Mouse (Mus musculus) cerebellum, adult 9-10 months (tissue): ENCODE data around the gene Pgk1.
A peak's percentile ranks its signal among the peaks of the same experiment; 100 is the strongest.

Source experiments
- DNase-seq: peaks from one replicate; pipeline ENCODE4 v3.0.0; 2022

Pgk1 gene

GRCm38 (mm10) chrX:106219171-106220032 lies 32.5 kb downstream of the Pgk1 start:
- DNase-seq: peak; percentile 81

GRCm38 (mm10) chrX:106221058-106221457 lies 34.2 kb downstream of the Pgk1 start, which contains the start of gene Taf9b:
Gene Taf9b (minus strand): TSS chrX:106221158.
- DNase-seq: no peak
